Mouse (Mus musculus) E14TG2a.4 (cell line): Measurements from ENCODE around the gene Gp9.

ENCODE experiments used
- CTCF ChIP-seq: conservative IDR thresholded peaks from 2 replicates; pipeline ENCODE4 v1.5.1; 2014; ENCODE audit warnings: low read length
- NANOG ChIP-seq: IDR thresholded peaks from 2 replicates; pipeline ENCODE4 v1.6.1; 2014; ENCODE audit warnings: borderline replicate concordance, low read length, mixed read lengths
- POU5F1 ChIP-seq: IDR thresholded peaks from 2 replicates; pipeline ENCODE4 v1.6.1; 2014; ENCODE audit warnings: low read length, borderline replicate concordance

- TF ChIP-seq CTCF = no peak
- no peak for TF ChIP-seq POU5F1
- no peak for TF ChIP-seq NANOG
Observed at GRCm38 (mm10) chr6:87806857-87807256, 29.0 kb downstream of the Gp9 start.
